Comparison of ENCODE assay signal across 27 mouse cellular contexts in the genomic region with DNA sequence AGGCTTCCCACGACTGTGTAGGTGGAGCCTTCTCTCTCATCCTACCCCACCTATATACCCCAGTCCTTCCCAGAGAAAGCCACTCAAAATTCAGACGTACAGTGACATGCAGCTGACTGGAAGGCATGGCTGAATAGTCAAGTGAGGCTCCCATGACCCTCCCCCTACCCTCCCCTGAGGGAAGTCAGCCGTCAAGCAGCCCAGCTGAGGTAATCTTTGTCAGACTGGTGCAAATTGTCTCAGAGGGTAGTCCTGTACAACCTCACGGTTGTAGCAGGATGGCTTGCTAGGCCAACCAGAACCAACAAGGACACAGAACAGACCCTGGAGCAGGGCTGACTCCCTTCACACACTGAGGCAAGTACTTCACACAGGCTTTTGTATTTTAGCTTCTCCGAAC. TPM values are rescaled to one million over a fixed set of nuclear protein-coding genes. Genes with fewer than 3 reads are reported as not detected.
DNase-seq lines count a peak whose midpoint lies in the region; ATAC-seq and TF ChIP-seq lines count a peak whose summit lies in the region.
"Had no signal": no experiment of that assay in that cellular context is flagged by ENCODE, and none has a peak within 500 bp of the region (broad histone marks: within the 10 kb centered on the region; RNA-seq: fewer than 3 reads in every experiment).

No protein-coding gene starts in this region.

- no peak for DNase-seq in hindbrain, embryonic 10.5 days (ENCODE audit: low spot score)
- DNase-seq in hindbrain, postnatal 0 days (ENCODE audit: low spot score): no peak
- DNase-seq in kidney, adult 11 months: no peak
- no peak for DNase-seq in kidney, postnatal 0 days (ENCODE audit: low spot score)
- DNase-seq in kidney, postnatal 10 days: no peak
- DNase-seq in retina, postnatal 1 day: peak; percentile 28
- DNase-seq in retina, embryonic 14.5 days (ENCODE audit: low spot score): no peak
- DNase-seq: adrenal gland, adult 8-10 months; adrenal gland, postnatal 25 days; cerebellum, adult 11-12 months; cerebellum, adult 8-10 months; cerebellum, postnatal 10 days; cerebellum, postnatal 36 days; embryo, embryonic 11 days; gastrocnemius, postnatal 25 days; heart, adult 18-20 months; heart, postnatal 14 days; heart, postnatal 4 days had no signal

- no peak overlapping the region for H3K4me2 ChIP-seq in hindbrain, postnatal 0 days (ENCODE audit: low read depth, low read length)
- H3K4me2 ChIP-seq in kidney, embryonic 14.5 days (replicated peaks; ENCODE audit: low read depth, low read length): no peak overlapping the region
- H3K4me2 ChIP-seq in kidney, postnatal 0 days (ENCODE audit: low read length): no peak overlapping the region
- H3K4me2 ChIP-seq: embryonic facial prominence, embryonic 13.5 days; forebrain, embryonic 12.5 days; forebrain, embryonic 15.5 days; heart, embryonic 13.5 days had no signal

- no peak overlapping the region for H3K9ac ChIP-seq in hindbrain, postnatal 0 days (replicated peaks; ENCODE audit: low read length)
- no peak overlapping the region for H3K9ac ChIP-seq in kidney, embryonic 14.5 days (ENCODE audit: low read depth, low read length)
- no peak overlapping the region for H3K9ac ChIP-seq in kidney, postnatal 0 days (ENCODE audit: low read depth, low read length)
- H3K9ac ChIP-seq: embryonic facial prominence, embryonic 13.5 days; forebrain, embryonic 12.5 days; forebrain, embryonic 15.5 days; heart, embryonic 13.5 days had no signal

- WGBS in hindbrain, embryonic 10.5 days: 64% methylated on average over 5 of the region's 5 CpGs
- WGBS in hindbrain, postnatal 0 days: 58% methylated on average over 5 of the region's 5 CpGs
- WGBS in kidney, embryonic 14.5 days: 54% methylated on average over 5 of the region's 5 CpGs
- WGBS in kidney, postnatal 0 days: 51% methylated on average over 5 of the region's 5 CpGs

- no peak overlapping the region for H3K4me3 ChIP-seq in hindbrain, embryonic 10.5 days
- no peak overlapping the region for H3K4me3 ChIP-seq in hindbrain, postnatal 0 days (ENCODE audit: low read length)
- H3K4me3 ChIP-seq in kidney, embryonic 14.5 days (ENCODE audit: low read length): no peak overlapping the region
- no peak overlapping the region for H3K4me3 ChIP-seq in kidney, postnatal 0 days (replicated peaks; ENCODE audit: low read depth, low read length)
- H3K4me3 ChIP-seq: embryonic facial prominence, embryonic 10.5 days; embryonic facial prominence, embryonic 13.5 days; erythroblast, embryonic 14.5 days; forebrain, embryonic 12.5 days; forebrain, embryonic 15.5 days; heart, embryonic 13.5 days had no signal

- peak overlapping the region; percentile 23; the same call in 1 of the 2 replicates for H3K27ac ChIP-seq in hindbrain, embryonic 10.5 days
- no peak overlapping the region for H3K27ac ChIP-seq in hindbrain, postnatal 0 days
- no peak overlapping the region for H3K27ac ChIP-seq in kidney, embryonic 14.5 days (ENCODE audit: low read depth, low read length)
- no peak overlapping the region for H3K27ac ChIP-seq in kidney, postnatal 0 days
- H3K27ac ChIP-seq: embryonic facial prominence, embryonic 10.5 days; embryonic facial prominence, embryonic 13.5 days; forebrain, embryonic 12.5 days; forebrain, embryonic 15.5 days; heart, embryonic 13.5 days had no signal

- no peak for ATAC-seq in hindbrain, postnatal 0 days
- ATAC-seq in kidney, embryonic 14.5 days (ENCODE audit: low FRiP score, low TSS enrichment): peak; percentile 45; the same call in 1 of the 2 replicates
- ATAC-seq in kidney, postnatal 0 days (replicated peaks; ENCODE audit: low FRiP score, low read depth): peak; percentile 73
- ATAC-seq: activated CD4-positive, CD25-positive, alpha-beta regulatory T cell, adult 4 months; forebrain, embryonic 15.5 days had no signal

- no peaks in the 10 kb centered on the region; the same call in 1 of the 2 replicates for H3K9me3 ChIP-seq in hindbrain, embryonic 10.5 days
- H3K9me3 ChIP-seq in hindbrain, postnatal 0 days (ENCODE audit: low read length): no peaks in the 10 kb centered on the region
- no peaks in the 10 kb centered on the region; the same call in 1 of the 2 replicates for H3K9me3 ChIP-seq in kidney, embryonic 14.5 days (ENCODE audit: control insufficient read depth, low read length)
- H3K9me3 ChIP-seq in kidney, postnatal 0 days (replicated peaks; ENCODE audit: low read length): no peaks in the 10 kb centered on the region
- H3K9me3 ChIP-seq: embryonic facial prominence, embryonic 10.5 days; embryonic facial prominence, embryonic 13.5 days; forebrain, embryonic 12.5 days; heart, embryonic 13.5 days had no signal

- no peaks in the 10 kb centered on the region for H3K36me3 ChIP-seq in hindbrain, embryonic 10.5 days
- no peaks in the 10 kb centered on the region for H3K36me3 ChIP-seq in hindbrain, postnatal 0 days (ENCODE audit: insufficient read depth, low read length)
- H3K36me3 ChIP-seq in kidney, embryonic 14.5 days (ENCODE audit: control insufficient read depth, insufficient read depth, low read length): no peaks in the 10 kb centered on the region
- no peaks in the 10 kb centered on the region for H3K36me3 ChIP-seq in kidney, postnatal 0 days (ENCODE audit: insufficient read depth, low read length)
- H3K36me3 ChIP-seq: embryonic facial prominence, embryonic 10.5 days; embryonic facial prominence, embryonic 13.5 days; forebrain, embryonic 12.5 days; forebrain, embryonic 15.5 days; heart, embryonic 13.5 days had no signal

- TF ChIP-seq CTCF in hindbrain, postnatal 0 days (IDR thresholded peaks at IDR 0.05; ENCODE audit: low read depth): no peak
- TF ChIP-seq CTCF in kidney, postnatal 0 days (IDR thresholded peaks at IDR 0.05; ENCODE audit: low read depth): no peak

- 0 out of 2 replicates have a peak, but pooled peaks cover 7% of the 10 kb centered on the region for H3K4me1 ChIP-seq in hindbrain, embryonic 10.5 days (replicated peaks)
- H3K4me1 ChIP-seq in hindbrain, postnatal 0 days (ENCODE audit: insufficient read depth, low read length): no peaks in the 10 kb centered on the region
- H3K4me1 ChIP-seq in kidney, embryonic 14.5 days (ENCODE audit: control insufficient read depth, insufficient read depth, low read length): no peaks in the 10 kb centered on the region
- H3K4me1 ChIP-seq in kidney, postnatal 0 days (replicated peaks; ENCODE audit: insufficient read depth, low read length): no peaks in the 10 kb centered on the region
- H3K4me1 ChIP-seq: embryonic facial prominence, embryonic 13.5 days; forebrain, embryonic 15.5 days had no signal

- H3K27me3 ChIP-seq in hindbrain, embryonic 10.5 days (ENCODE audit: insufficient read depth, poor library complexity, severe bottlenecking): no peaks in the 10 kb centered on the region
- no peaks in the 10 kb centered on the region for H3K27me3 ChIP-seq in hindbrain, postnatal 0 days (ENCODE audit: insufficient read depth, low read length)
- no peaks in the 10 kb centered on the region for H3K27me3 ChIP-seq in kidney, embryonic 14.5 days (ENCODE audit: control insufficient read depth, insufficient read depth, low read length)
- no peaks in the 10 kb centered on the region for H3K27me3 ChIP-seq in kidney, postnatal 0 days (ENCODE audit: insufficient read depth, low read length)
- H3K27me3 ChIP-seq: embryonic facial prominence, embryonic 13.5 days; forebrain, embryonic 12.5 days; forebrain, embryonic 15.5 days; heart, embryonic 13.5 days had no signal

RNA-seq across cellular contexts. Expression of gene Mis18a, which starts 43.1 kb away (rescaled TPM):
- 81.0 and 96.2 TPM in 2 replicates for polyA plus RNA-seq in hindbrain, embryonic 10.5 days (2016; fragmentation: Nextera tagmentation; extraction: Ambion mirVana)
- total RNA-seq in hindbrain, postnatal 0 days (2014; rRNA removed): 16.9 and 22.0 TPM in 2 replicates
- polyA plus RNA-seq in hindbrain, postnatal 0 days (2015; fragmentation: Nextera tagmentation; extraction: Ambion mirVana): 29.0 and 29.7 TPM in 2 replicates
- 72.5 and 93.7 TPM in 2 replicates for polyA plus RNA-seq in kidney, embryonic 14.5 days (2014; fragmentation: Nextera tagmentation; extraction: Ambion mirVana)
- 41.4 and 44.5 TPM in 2 replicates for polyA plus RNA-seq in kidney, postnatal 0 days (2015; fragmentation: Nextera tagmentation; extraction: Ambion mirVana)

RNA-seq across cellular contexts. Expression of gene Mrap, which starts 53.9 kb away (rescaled TPM):
- polyA plus RNA-seq in hindbrain, embryonic 10.5 days (2016; fragmentation: Nextera tagmentation; extraction: Ambion mirVana): 1.9 and 3.0 TPM in 2 replicates
- 1.4 and 2.9 TPM in 2 replicates for total RNA-seq in hindbrain, postnatal 0 days (2014; rRNA removed)
- 1.3 and 1.6 TPM in 2 replicates for polyA plus RNA-seq in hindbrain, postnatal 0 days (2015; fragmentation: Nextera tagmentation; extraction: Ambion mirVana)
- not detected in 2 replicates for polyA plus RNA-seq in kidney, embryonic 14.5 days (2014; fragmentation: Nextera tagmentation; extraction: Ambion mirVana)
- polyA plus RNA-seq in kidney, postnatal 0 days (2015; fragmentation: Nextera tagmentation; extraction: Ambion mirVana): 0.14 TPM in 1 of 2 replicates, not detected in the other
- total RNA-seq: ES-E14 had no signal
- polyA plus RNA-seq: activated CD4-positive, CD25-positive, alpha-beta regulatory T cell, adult 4 months; embryonic facial prominence, embryonic 13.5 days; forebrain, embryonic 12.5 days; forebrain, embryonic 15.5 days had no signal
